Mouse (Mus musculus) hindbrain, embryonic 13.5 days (tissue): Measurements from ENCODE around the gene Nell2. TPM values are rescaled to one million over a fixed set of nuclear protein-coding genes. Genes with fewer than 3 reads are reported as not detected.
A peak's percentile ranks its signal among the peaks of the same experiment; 100 is the strongest.
"Not testable (repeated sequence)": the region's sequence is repeated elsewhere in the genome, so short reads cannot be mapped to it uniquely, and the experiment has no call there.

ENCODE experiments used
- ATAC-seq: fragments of 200-750 bp; cut with Nextera tagmentation; 2 replicates; pipeline ENCODE4 v1.8.0; 2017; ENCODE audit warnings: moderate TSS enrichment; ENCODE audit not compliant: low FRiP score
- H3K27ac ChIP-seq: fragments of 300-500 bp; sonication (generic); 2 replicates; pipeline ENCODE4 v1.5.1; 2015; ENCODE audit warnings: inconsistent platforms, mild to moderate bottlenecking, moderate library complexity
- H3K27me3 ChIP-seq: fragments of 300-500 bp; sonication (generic); 2 replicates; pipeline ENCODE4 v1.6.1; 2015; ENCODE audit warnings: mild to moderate bottlenecking, inconsistent platforms
- H3K36me3 ChIP-seq: fragments of 300-500 bp; sonication (generic); 2 replicates; pipeline ENCODE4 v1.6.1; 2015; ENCODE audit warnings: mild to moderate bottlenecking, inconsistent platforms
- H3K4me1 ChIP-seq: fragments of 300-500 bp; sonication (generic); replicated peaks from 2 replicates; pipeline ENCODE4 v1.6.1; 2015; ENCODE audit warnings: inconsistent platforms
- H3K4me2 ChIP-seq: fragments of 300-500 bp; sonication (generic); 2 replicates; pipeline ENCODE4 v1.6.1; 2015; ENCODE audit warnings: inconsistent platforms, mild to moderate bottlenecking, moderate library complexity
- H3K4me3 ChIP-seq: fragments of 300-500 bp; sonication (generic); 2 replicates; pipeline ENCODE4 v1.5.1; 2015; ENCODE audit warnings: mild to moderate bottlenecking, inconsistent platforms
- H3K9ac ChIP-seq: fragments of 300-500 bp; sonication (generic); 2 replicates; pipeline ENCODE4 v1.6.1; 2015; ENCODE audit warnings: mild to moderate bottlenecking, inconsistent platforms
- H3K9me3 ChIP-seq: fragments of 300-500 bp; sonication (generic); 2 replicates; pipeline ENCODE4 v1.6.1; 2016; ENCODE audit warnings: inconsistent platforms
- WGBS: fragments of 180-500 bp; shearing (Covaris S2); methylation state at CpG from one replicate; pipeline ENCODE4 v1.1.7; 2015; 5-methylcytosine and 5-hydroxymethylcytosine counted together
- polyA plus RNA-seq: library from polyadenylated mRNA; unstranded; fragments of >200 nt; fragmentation: Nextera tagmentation; extraction: Ambion mirVana; gene quantifications from 2 replicates; pipeline ENCODE4 v1.2.1, GENCODE M21; 2015

Gene Nell2
- polyA plus RNA-seq, 1 experiment from 2014 or later = 171 TPM

DNA sequence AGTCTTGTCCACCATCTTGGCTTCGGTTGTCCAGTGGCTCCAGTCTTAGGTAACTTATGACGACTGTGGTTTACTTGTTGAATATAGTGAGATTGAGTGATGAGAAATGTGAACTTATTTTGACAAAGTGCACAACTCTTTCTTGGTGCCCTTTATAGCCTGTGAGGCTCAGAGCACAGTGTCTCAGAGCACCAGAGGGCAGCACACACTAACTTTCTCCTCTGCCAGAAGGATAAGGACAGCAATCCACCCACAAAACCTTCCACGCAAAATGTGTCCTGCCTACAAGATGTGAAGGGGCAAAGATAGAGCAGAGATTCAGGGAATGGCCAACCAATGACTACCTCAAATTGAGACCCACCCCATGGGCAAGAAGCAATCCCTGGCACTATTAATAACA, 256.2 kb downstream of the Nell2 start:
- no peaks in the 10 kb centered on the region for H3K9me3 ChIP-seq
- WGBS = 91% methylated on average over 3 of the region's 3 CpGs
- no peaks in the 10 kb centered on the region for H3K36me3 ChIP-seq
- no peaks in the 10 kb centered on the region for H3K4me1 ChIP-seq
- ATAC-seq = no peak
- no peak overlapping the region for H3K27ac ChIP-seq
- no peaks in the 10 kb centered on the region for H3K27me3 ChIP-seq
- H3K4me2 ChIP-seq = no peak overlapping the region
- H3K9ac ChIP-seq = no peak overlapping the region
- H3K4me3 ChIP-seq = no peak overlapping the region

DNA sequence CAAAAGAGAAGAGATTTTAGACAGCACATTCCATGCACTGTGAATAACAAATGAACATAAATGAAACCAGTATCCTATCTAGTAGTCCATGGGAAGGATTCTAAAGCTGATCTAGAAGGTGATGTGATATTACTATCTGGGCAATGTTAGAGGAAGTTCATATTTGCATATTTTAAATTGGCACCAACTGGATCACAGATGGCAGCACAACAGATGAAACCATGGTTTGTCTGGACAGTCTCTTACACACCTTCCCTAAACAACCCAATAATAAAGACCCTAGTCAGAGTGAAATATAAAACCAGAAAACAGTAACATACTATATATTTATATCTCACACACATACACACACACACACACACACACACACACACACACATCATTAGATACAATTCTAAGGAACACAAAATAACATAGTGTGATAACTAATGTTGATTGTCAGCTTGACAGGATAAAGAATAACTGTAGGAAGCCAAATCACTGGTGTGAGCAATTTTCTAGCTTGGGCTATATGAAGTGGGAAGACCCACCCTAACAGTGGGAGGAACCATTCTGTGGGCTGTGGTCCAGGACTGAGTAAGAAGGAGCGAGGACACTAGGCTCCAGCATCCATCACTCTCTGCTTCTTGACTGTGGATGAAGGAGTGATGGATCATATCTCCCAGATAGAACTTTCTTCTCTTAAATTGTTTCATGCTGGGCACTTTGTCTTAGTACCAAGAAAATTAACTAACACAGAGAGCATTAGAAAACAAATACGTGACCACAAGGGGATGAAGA, 268.5 kb downstream of the Nell2 start:
- H3K27me3 ChIP-seq = no peaks in the 10 kb centered on the region
- no peaks in the 10 kb centered on the region for H3K9me3 ChIP-seq
- no peak overlapping the region for H3K9ac ChIP-seq
- no peak overlapping the region for H3K4me3 ChIP-seq
- no peak for ATAC-seq
- 0 out of 2 replicates have a peak, but pooled peaks cover 5% of the 10 kb centered on the region for H3K4me1 ChIP-seq
- H3K36me3 ChIP-seq = no peaks in the 10 kb centered on the region
- WGBS = 93% methylated on average over 2 of the region's 2 CpGs
- no peak overlapping the region for H3K27ac ChIP-seq
- H3K4me2 ChIP-seq = no peak overlapping the region

DNA sequence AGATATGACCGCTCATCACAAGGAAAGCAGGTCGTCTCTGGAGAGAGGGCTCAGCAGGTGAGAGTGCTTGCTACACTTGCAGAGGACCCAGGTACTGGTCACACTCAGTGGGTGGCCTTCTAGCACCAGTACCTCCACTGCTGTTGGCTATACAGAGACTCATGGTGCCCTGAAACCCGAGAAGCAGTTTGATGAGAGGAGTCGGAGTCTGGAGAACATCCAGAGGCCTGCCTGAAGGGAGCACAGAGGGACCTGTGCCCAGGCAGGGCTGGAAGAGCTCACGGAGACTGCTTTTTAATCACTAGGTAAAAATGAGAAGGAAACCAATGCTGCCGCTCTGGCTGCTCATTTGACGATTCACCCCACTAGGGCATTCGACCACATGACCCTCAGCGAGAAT, 271.2 kb downstream of the Nell2 start:
- H3K36me3 ChIP-seq = no peaks in the 10 kb centered on the region

DNA sequence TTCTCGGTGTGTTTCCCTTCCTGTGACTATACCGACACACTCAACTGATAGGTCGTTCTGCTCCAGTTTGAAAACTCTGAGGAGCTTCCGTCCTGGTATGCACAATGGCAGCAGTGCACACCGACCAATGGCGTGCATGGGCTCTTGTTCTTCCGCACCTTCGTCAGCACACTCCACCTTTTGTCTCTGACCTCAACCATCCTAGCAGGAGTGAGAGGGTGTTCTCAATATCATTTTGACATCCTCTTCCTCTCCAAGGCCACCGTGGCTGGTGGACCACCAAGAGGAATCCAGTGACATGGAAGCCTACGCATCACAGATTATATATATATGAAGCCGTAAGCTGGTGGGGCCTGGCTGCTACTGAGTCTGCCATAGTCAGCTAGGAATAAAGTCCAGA, 282.8 kb downstream of the Nell2 start:
- Histone ChIP-seq H3K36me3 (0 out of 2 replicates have a peak, but pooled peaks cover 5% of the 10 kb centered on the region), H3K27ac (no peak overlapping the region), H3K4me2 (no peak overlapping the region), H3K4me1 (0 out of 2 replicates have a peak, but pooled peaks cover 7% of the 10 kb centered on the region), H3K9ac (no peak overlapping the region), H3K4me3 (no peak overlapping the region), H3K27me3 (no peaks in the 10 kb centered on the region), H3K9me3 (no peaks in the 10 kb centered on the region)
- WGBS = 92% methylated on average over 11 of the region's 11 CpGs
- no peak for ATAC-seq

More for the DNA sequence above, 271.2 kb downstream of the Nell2 start:
- H3K9ac ChIP-seq = no peak overlapping the region
- 79% methylated on average over 9 of the region's 9 CpGs for WGBS
- no peak overlapping the region for H3K4me2 ChIP-seq
- H3K9me3 ChIP-seq = no peaks in the 10 kb centered on the region
- 0 out of 2 replicates have a peak, but pooled peaks cover 5% of the 10 kb centered on the region for H3K4me1 ChIP-seq
- H3K4me3 ChIP-seq = no peak overlapping the region
- no peak overlapping the region for H3K27ac ChIP-seq
- H3K27me3 ChIP-seq = no peaks in the 10 kb centered on the region
- ATAC-seq = no peak

DNA sequence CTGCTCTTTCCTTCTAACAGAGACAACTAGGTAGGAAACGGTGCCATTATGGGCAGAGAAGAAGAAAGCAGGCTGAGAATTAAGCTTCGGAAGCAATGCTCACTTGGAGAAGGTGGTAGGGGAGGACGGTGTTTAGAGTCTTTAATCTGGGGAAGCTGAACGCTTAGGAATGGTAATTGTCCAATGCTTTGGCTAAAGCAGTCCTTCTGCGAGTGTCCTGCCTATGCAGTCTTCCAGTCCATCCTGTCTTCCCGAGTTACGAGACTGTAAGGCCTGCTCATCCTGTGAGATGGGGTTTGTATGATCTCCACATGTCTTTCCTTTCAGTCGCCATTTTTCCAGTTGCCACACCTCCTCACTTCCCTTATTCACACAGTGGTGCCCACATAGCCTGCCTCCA, 284.5 kb downstream of the Nell2 start:
- no peak overlapping the region for H3K4me2 ChIP-seq
- ATAC-seq = no peak
- peaks cover 15% of the 10 kb centered on the region; the same call in 1 of the 2 replicates for H3K36me3 ChIP-seq
- H3K27ac ChIP-seq = no peak overlapping the region
- H3K4me3 ChIP-seq = no peak overlapping the region
- 0 out of 2 replicates have a peak, but pooled peaks cover 7% of the 10 kb centered on the region for H3K4me1 ChIP-seq
- H3K9me3 ChIP-seq = no peaks in the 10 kb centered on the region
- H3K9ac ChIP-seq = no peak overlapping the region
- H3K27me3 ChIP-seq = no peaks in the 10 kb centered on the region
- 68% methylated on average over 8 of the region's 8 CpGs for WGBS

GRCm38 (mm10) chr15:95241161-95241560, 287.2 kb downstream of the Nell2 start:
- H3K9ac ChIP-seq = no peak overlapping the region
- H3K27me3 ChIP-seq = no peaks in the 10 kb centered on the region
- peaks cover 23% of the 10 kb centered on the region; the same call in 1 of the 2 replicates for H3K36me3 ChIP-seq
- H3K27ac ChIP-seq = no peak overlapping the region
- H3K4me3 ChIP-seq = no peak overlapping the region
- no peak overlapping the region for H3K4me2 ChIP-seq
- H3K4me1 ChIP-seq = 0 out of 2 replicates have a peak, but pooled peaks cover 7% of the 10 kb centered on the region
- 72% methylated on average over 3 of the region's 3 CpGs for WGBS
- H3K9me3 ChIP-seq = no peaks in the 10 kb centered on the region
- no peak for ATAC-seq

DNA sequence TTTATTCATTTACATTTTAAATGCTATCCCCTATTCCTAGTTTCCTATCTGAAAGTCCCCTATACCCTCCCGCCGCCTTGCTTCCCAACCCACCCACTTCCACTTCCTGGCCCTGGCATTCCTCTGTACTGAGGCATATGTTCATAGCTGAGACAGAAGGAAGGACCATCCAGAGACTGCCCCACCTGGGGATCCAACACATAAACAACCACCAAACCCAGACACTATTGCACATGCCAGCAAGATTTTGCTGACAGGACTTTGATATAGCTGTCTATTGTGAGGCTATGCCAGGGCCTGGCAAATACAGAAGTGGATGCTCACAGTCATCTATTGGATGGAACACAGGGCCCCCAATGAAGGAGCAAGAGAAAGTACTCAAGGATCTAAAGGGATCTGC, 291.3 kb downstream of the Nell2 start:
- not testable (repeated sequence) for H3K9ac ChIP-seq, ATAC-seq
- WGBS = 95% methylated on average over 2 of the region's 2 CpGs

GRCm38 (mm10) chr15:95236509-95236908, 291.9 kb downstream of the Nell2 start:
- Histone ChIP-seq H3K36me3 (peaks cover 23% of the 10 kb centered on the region; the same call in 1 of the 2 replicates), H3K4me2 (no peak overlapping the region), H3K4me1 (0 out of 2 replicates have a peak, but pooled peaks cover 3% of the 10 kb centered on the region), H3K9ac (no peak overlapping the region), H3K4me3 (no peak overlapping the region), H3K9me3 (no peaks in the 10 kb centered on the region), H3K27me3 (no peaks in the 10 kb centered on the region), H3K27ac (no peak overlapping the region)
- 90% methylated on average over 3 of the region's 3 CpGs for WGBS
- no peak for ATAC-seq

More for the DNA sequence above, 291.3 kb downstream of the Nell2 start:
- H3K4me3 ChIP-seq, H3K27me3 ChIP-seq, H3K27ac ChIP-seq, H3K9me3 ChIP-seq, H3K4me1 ChIP-seq, H3K4me2 ChIP-seq: not testable (repeated sequence)
- peaks cover 23% of the 10 kb centered on the region; the same call in 1 of the 2 replicates for H3K36me3 ChIP-seq

GRCm38 (mm10) chr15:95231171-95231570, 297.2 kb downstream of the Nell2 start:
- H3K27ac ChIP-seq = no peak overlapping the region
- H3K9me3 ChIP-seq = no peaks in the 10 kb centered on the region
- WGBS = 88% methylated on average over 13 of the region's 13 CpGs
- no peak overlapping the region for H3K4me3 ChIP-seq
- H3K27me3 ChIP-seq = no peaks in the 10 kb centered on the region
- H3K4me2 ChIP-seq = no peak overlapping the region
- peaks cover 26% of the 10 kb centered on the region for H3K36me3 ChIP-seq
- no peak overlapping the region for H3K9ac ChIP-seq
- H3K4me1 ChIP-seq = peaks cover 3% of the 10 kb centered on the region; the same call in 1 of the 2 replicates
- ATAC-seq = no peak

DNA sequence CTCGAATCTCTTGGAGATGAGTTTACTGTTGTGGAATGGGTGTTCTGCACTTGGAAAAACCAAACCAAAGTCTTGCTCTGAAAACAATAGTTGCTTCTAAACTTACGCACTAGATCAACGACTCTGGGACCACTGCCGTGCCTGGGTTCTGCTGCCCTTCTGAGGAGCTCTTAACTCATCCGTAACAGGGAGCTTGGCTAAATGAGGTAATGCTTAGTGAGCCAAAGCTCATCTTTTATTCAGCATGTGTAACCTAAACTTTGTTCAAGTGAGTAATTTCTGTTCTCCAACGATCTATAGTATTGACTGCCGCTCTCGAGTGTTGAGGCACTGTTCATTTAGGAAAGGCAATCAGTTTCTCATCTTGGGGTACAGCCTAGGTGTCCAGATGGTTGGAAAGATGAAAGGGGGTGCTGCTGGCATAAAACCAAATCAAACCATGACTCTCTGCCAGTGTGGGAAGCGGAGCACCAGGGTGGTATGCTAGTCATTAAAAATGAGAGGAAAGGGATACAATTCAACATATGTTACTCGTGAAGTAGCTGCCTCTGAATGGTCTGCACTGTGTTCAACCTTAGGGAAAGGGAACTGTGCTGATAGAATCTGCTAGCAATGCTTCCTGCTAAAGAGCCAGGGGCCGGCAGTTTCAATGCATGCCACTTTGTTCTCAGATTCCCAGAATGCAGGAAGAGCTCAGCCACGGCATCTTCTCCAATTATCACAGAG, 311.6 kb downstream of the Nell2 start:
- H3K27me3 ChIP-seq = no peaks in the 10 kb centered on the region
- H3K9ac ChIP-seq = no peak overlapping the region
- peaks cover 21% of the 10 kb centered on the region for H3K4me1 ChIP-seq
- peaks cover 4% of the 10 kb centered on the region for H3K36me3 ChIP-seq
- WGBS = 55% methylated on average over 12 of the region's 12 CpGs
- H3K27ac ChIP-seq = peak overlapping the region; percentile 72
- no peak overlapping the region for H3K4me3 ChIP-seq
- H3K4me2 ChIP-seq = no peak overlapping the region
- H3K9me3 ChIP-seq = no peaks in the 10 kb centered on the region
- 0 out of 2 replicates have a peak, but pooled peaks have one; percentile 24 for ATAC-seq

- no peaks in the 10 kb centered on the region for H3K27me3 ChIP-seq
- H3K36me3 ChIP-seq = no peaks in the 10 kb centered on the region
- no peak overlapping the region for H3K27ac ChIP-seq
- no peaks in the 10 kb centered on the region for H3K9me3 ChIP-seq
- H3K4me3 ChIP-seq = no peak overlapping the region
- ATAC-seq = no peak
- 81% methylated on average over 4 of the region's 4 CpGs for WGBS
- 0 out of 2 replicates have a peak, but pooled peaks cover 3% of the 10 kb centered on the region for H3K4me1 ChIP-seq
- H3K9ac ChIP-seq = no peak overlapping the region
- no peak overlapping the region for H3K4me2 ChIP-seq
Measured at GRCm38 (mm10) chr15:95210551-95210950, 317.8 kb downstream of the Nell2 start.

DNA sequence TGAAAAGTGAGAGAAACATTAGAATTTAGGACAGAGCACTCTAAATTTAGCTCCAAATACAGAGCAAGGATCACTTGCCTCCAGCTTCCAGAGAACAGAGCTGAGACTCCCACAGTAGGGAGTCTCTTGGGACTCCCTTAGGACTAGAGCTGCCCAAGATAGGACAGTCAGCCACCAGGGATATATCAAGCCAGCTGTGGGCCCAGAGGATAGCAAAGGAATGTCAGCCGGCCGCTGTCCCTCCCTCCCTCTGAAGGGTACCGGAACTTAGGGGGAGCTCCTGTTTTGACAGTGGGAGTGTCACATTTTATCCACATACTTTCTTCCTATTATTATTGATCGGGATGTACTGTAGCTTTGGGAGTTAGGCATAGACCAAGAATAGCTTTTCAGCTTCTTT, 319.2 kb downstream of the Nell2 start:
- 84% methylated on average over 4 of the region's 4 CpGs for WGBS
- no peak for ATAC-seq
- H3K27me3 ChIP-seq = no peaks in the 10 kb centered on the region

More for the DNA sequence above, 319.2 kb downstream of the Nell2 start:
- H3K9ac ChIP-seq = no peak overlapping the region
- H3K4me3 ChIP-seq = no peak overlapping the region
- no peak overlapping the region for H3K4me2 ChIP-seq
- H3K4me1 ChIP-seq = no peaks in the 10 kb centered on the region
- no peak overlapping the region for H3K27ac ChIP-seq
- no peaks in the 10 kb centered on the region for H3K9me3 ChIP-seq
- H3K36me3 ChIP-seq = no peaks in the 10 kb centered on the region
